Mouse (Mus musculus): Measurements from ENCODE around the gene Sac3d1. TPM values are rescaled to one million over a fixed set of nuclear protein-coding genes. Genes with fewer than 3 reads are reported as not detected.
A peak's percentile ranks its signal among the peaks of the same experiment; 100 is the strongest.
"Not testable (repeated sequence)": the region's sequence is repeated elsewhere in the genome, so short reads cannot be mapped to it uniquely, and the experiment has no call there.

The Sac3d1 gene
- 10 to 100 TPM; 18.6 TPM for total RNA-seq (2021)
- long read RNA-seq, experiment 1, transcript Sac3d1-201 (2 exons, 1,442 nt) = major isoform, 53 of 55 reads
- long read RNA-seq, experiment 1, partial matches to known transcripts = 0 of 55 reads
- long read RNA-seq, experiment 1, other reads (novel, unspliced or antisense) = 2 of 55 reads
- long read RNA-seq, experiment 2, transcript Sac3d1-201 (2 exons, 1,442 nt) = major isoform, 42 of 44 reads
- long read RNA-seq, experiment 2, partial matches to known transcripts = 0 of 44 reads
- long read RNA-seq, experiment 2, other reads (novel, unspliced or antisense) = 2 of 44 reads

DNA sequence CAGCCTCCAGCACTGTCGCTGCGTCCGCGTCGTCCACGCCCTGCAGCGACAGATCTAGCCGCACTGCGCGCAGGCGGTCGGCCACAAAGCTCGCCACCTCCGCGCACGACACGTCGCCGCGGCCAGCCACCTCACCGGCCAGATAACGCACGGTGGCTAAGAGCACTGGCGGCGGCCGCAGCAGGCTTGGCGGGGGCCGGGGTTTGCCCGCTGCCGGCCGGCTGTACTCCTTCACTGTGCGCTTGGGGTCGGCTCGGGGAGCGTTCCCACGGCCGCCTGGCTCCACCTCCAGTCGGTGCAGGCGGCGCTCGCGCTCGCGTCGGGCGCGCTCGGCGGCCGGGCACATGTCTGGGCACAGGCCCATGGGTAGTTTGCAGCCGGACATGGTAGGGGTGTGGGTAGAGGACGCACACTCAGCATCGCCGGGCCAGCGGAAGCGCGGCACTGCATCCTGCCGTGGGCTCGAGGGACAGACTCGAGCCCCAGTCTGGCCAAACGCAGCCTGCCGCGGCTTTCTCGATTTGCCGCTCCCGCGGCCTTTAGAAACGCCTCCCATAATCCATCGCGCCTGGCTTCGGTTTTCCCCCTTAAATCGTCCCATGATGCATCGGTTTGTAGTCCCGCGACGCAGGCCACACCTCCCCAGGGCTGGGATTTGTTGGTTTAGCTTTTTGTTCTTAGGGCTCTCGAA, at the start of gene Sac3d1:
Gene Sac3d1, minus strand, starts transcription at position 665 of the 691 bp plus-strand sequence.
- peak; percentile 62 to 72 for DNase-seq (ENCODE audit: low spot score in 2 of 2)

DNA sequence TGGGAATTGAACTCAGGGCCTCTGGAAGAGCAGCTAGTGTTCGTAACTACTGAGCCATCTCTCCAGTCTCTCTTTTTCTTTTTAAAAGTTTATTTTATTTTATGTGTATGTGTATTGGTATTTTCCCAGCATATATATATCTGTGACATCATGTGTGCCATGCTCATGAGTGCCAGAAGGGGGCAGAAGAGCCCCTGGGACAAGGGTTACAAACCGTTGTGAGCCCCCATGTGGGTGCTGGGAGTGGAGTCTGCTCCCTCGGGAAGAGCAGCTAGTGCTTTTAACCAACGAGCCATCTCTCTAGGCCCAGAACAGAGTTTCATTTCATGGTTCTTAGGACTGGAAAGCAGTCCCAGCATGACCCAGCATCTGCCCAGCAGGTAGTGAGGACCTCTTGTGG, 48.3 kb upstream of the Sac3d1 start:
- no peak for DNase-seq (ENCODE audit: low spot score in 2 of 2)

DNA sequence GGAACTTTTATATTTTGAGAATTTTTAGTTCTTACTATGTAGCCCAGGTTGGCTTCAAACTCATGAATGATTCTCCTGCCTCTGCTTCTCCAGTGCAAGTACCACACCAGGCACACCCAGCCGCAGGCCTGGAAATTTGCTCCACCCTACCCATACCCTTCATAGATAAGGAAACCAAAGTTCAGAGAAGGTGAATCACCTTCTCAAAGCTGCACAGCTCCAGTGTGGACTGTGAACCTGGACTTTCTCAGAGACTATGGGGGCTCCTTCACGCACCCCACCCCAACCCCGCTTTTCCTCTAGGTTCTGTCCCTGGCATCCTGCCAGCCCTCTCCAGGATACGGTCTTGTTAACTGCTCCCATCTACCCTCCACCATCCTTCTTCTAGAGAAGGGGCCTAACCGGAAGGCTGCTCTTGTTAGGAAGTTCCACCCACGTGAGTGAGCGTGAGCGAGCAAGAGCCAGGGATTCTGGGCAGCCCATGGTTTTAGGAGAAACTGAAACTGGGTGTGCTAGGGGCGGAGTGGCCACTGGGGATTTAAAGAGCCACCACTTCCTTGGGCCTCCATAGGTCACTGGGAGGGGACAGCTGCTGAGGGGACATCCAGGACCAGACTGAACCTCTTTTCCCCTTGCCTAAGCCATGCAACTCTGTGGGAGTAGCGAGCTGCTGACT, 45.6 kb upstream of the Sac3d1 start:
- DNase-seq (ENCODE audit: low spot score in 2 of 2) = no peak

DNA sequence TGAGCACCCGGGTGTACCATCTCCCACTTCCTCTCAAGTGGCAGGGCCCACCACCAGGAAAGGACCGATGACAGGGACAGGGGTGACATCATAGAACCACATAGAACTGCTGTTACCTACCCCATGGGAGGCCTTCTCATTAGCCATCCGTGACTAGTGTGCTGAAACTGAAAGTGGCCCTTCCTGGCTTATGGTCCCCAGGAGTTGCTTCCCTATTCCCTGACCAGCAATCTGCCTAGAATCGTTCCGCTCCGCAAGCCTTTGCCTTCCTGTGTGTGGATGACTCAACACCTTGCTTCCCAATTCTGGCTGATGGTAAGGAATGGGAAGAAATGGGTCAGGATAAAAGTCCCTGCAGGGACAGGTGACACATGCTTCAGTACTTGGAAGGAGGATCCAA, 38.8 kb upstream of the Sac3d1 start:
- no peak for DNase-seq (ENCODE audit: low spot score in 2 of 2)

DNA sequence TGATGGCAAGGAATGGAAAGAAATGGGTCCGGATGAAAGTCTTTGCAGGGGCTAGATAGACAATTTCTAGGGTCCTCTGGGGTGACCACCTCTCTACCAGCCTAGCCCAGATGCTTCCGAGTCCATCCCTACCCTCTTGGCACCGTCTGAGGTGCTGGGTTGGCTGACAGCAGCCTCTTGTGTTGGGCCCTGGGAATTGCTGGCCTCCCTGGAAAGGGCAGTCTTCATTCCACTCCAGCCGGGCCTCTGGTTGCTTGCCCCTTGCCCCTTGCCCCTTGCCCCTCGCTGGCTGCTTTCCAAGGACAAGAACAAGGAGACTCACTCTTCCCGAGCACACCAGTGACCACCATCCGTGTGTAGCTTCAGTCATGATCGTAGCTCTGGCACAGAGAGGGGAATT, 37.9 kb upstream of the Sac3d1 start:
- DNase-seq (ENCODE audit: low spot score in 2 of 2) = no peak

DNA sequence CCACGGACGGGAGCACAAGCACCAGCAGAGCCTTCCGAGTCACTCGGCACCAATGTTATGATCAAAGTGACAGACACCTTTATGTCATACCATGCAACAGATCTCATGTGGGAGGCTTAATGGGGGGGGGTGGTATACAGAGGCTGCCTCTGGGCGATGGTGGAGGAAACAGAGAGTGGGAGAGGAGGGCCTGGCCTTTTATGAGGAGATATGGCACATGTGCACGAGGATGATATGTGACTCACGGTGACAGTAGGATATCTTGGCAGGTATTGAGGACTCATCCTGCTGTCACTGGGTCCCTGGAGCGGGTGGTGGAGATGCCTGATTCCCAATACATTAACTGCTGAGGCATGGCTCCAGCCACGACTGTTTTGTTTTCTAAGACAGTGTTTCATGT, 36.7 kb upstream of the Sac3d1 start:
- no peak for DNase-seq (ENCODE audit: low spot score in 2 of 2)

DNA sequence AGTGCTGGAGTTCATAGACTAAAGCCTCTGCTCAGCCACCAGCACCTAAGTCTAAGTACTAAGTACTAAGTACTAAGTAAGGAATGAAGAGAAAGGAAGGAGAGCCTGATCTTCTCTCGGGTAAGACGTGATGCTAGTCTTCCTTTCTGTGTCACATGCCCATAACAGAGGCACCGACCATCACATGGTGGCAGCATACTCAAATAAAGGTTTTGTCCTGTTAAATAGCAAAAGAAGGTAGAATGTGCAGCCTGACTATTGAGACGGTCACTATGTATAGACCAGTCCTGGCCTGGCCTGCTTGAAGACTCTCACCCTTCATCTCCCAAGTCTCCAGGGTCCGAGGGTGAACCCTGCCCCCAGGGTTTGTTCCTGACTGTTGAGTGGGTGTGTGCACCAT, 26.4 kb upstream of the Sac3d1 start:
- DNase-seq (ENCODE audit: low spot score in 2 of 2) = no peak

DNA sequence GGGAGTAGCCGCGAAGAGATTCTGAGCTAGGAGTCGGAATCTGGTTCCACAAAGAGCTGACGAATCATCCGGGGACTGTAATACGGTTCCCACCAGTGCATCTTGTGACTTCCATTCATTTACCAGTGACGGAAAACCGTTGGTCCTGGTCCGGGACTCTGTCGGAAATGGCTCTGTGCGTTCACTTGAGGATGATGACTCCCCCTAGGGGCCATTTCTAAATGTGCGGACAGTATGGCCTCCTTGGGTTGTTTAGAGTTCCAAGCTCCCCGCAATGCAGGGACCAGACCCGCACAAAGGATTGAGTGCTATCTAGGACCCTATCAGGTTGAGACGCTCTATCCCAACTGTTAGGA, 22.9 kb upstream of the Sac3d1 start, which contains the start of gene Arl2:
Gene Arl2, minus strand, starts transcription at position 155 of the 356 bp plus-strand sequence.
- peak; percentile 52 to 59 for DNase-seq (ENCODE audit: low spot score in 2 of 2)

DNA sequence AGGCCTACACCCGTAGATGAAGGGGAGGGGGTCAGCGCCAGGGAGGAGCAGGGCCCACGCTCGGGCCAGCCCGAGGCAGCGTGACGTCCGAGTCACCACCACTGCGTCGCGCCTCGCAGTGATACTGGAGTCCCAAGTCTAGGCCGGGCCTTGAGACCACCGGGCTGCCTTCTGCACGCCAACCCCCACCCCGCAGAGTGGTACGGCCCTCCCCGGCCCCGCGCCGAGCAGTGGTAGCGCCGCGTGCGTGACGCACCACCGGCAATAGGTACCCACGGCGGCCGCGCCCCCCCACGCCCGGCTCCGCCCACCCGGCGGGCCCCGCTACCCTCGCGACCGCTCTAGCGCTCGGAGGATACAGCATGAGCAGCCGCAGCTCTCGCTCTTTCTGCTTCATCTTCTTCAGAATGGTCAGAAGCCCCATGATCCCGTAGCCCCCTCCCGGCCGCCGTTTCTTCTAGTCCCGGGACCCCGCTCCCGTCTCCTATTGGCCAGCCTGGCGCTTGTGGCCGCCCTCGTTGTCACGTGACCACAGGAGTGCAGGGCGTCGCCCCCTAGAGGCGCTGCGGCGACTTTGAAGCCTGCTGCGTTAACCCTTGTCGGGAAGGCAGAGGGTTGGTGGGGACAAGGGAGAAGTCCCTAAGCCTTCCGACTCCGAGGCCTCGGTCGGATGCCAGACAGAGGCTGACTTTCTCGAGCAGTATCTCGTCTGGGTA, 22.4 kb upstream of the Sac3d1 start, which contains the start of gene Batf2:
Gene Batf2, plus strand, starts transcription at position 306 of the 716 bp plus-strand sequence.
- peak; percentile 74 to 87 for DNase-seq (ENCODE audit: low spot score in 2 of 2)

DNA sequence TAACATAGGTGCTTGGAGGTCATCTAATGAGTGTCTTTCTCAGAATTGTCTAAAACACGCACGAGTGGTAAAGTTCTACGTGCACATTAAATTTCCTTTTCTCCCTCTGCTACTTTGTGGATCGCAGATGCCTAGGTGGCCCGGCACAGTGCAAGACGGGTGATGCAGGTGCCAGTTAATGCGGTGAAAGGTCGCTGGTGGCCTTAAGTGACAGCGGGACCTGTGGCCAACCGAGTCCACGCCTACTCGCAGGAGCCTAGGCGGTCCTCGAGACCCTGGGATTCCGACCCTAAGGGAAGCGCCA, 21.9 kb upstream of the Sac3d1 start:
- DNase-seq (ENCODE audit: low spot score in 2 of 2) = peak in 1 of 2 experiments; percentile 28

DNA sequence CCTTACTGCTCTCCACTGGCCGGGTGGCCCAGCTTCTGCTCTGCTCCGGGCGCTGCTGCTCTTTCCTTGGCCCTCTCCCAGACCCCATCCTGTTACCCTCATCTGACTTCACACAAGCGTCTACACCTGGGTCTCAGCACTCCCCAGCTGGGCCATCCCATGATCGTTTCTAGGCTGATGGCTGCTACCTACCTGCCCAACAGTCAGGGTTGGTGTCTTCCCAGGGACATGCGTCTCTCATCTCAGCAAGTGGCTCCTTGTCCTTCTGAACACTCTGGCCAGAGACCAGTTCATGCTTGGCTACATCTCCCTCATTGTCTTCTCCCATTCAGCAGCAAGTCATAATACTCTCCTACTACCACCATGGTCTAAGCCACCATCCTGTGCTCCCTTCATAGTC, 21.3 kb upstream of the Sac3d1 start:
- no peak for DNase-seq (ENCODE audit: low spot score in 2 of 2)

DNA sequence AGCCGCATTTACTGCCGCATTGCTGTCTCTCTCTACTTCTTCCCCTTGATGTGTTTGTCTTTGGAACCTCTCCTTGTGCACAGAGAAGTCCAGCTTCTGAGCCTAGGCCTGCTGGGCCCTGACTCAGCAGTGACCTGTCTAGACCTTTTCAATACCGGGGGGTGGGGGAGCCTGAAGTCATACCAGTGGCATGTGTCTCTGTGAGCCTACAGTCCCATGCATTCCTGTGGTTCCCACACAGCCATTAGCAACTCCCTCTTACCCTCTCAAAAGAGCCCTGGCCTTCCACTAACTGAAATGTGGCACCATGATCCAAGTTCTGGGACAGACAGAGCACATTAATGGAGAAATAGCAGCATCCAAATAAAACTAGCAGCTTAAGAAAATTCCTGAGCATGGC, 17.9 kb upstream of the Sac3d1 start:
- DNase-seq (ENCODE audit: low spot score in 2 of 2) = no peak

DNA sequence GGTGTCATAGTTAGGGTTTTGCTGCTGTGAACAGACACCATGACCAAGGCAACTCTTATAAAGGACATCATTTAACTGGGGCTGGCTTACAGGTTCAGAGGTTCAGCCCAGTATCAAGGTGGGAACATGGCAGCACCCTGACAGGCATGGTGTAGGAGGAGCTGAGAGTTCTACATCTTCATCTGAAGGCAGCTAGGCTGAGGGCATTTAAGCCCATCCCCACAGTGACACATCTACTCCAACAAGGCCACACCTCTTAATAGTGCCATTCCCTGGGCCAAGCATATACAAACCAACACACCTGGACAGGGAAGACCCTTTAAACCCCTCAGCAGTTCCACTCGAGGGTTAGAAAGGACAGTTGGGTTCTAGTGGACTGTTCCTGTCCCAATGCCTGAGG, 14.7 kb upstream of the Sac3d1 start:
- not testable (repeated sequence) for DNase-seq (ENCODE audit: low spot score in 2 of 2)

DNA sequence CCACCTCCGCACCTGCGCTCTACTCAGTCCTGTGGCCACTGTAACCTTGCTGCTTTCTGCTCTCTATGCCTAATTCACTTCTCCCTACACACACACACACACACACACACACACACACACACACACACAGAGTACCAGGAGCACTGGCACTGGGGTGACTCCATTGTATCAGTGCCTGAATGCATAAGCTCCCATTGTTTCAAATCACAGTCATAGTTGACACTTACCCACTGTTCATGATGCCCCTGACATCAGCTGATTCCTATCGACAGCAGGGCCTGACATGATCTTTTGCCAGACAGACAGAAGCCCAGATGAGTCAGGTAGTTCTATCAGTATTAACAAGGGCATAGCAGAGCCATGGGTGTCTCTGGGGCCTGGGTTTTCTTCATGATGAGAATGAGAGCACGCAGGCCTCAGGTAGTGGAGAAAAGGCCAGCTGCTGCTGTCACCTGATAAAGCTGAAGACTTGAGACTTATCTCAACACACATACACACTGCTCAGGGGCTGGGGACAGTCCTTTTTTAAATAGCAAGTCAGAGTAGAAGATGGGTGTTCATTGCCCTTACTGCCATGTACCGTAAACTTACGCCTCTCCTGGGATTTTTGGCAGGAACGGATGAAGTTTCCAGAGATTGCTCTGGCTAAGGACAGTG, 13.8 kb upstream of the Sac3d1 start:
- no peak for DNase-seq (ENCODE audit: low spot score in 2 of 2)

DNA sequence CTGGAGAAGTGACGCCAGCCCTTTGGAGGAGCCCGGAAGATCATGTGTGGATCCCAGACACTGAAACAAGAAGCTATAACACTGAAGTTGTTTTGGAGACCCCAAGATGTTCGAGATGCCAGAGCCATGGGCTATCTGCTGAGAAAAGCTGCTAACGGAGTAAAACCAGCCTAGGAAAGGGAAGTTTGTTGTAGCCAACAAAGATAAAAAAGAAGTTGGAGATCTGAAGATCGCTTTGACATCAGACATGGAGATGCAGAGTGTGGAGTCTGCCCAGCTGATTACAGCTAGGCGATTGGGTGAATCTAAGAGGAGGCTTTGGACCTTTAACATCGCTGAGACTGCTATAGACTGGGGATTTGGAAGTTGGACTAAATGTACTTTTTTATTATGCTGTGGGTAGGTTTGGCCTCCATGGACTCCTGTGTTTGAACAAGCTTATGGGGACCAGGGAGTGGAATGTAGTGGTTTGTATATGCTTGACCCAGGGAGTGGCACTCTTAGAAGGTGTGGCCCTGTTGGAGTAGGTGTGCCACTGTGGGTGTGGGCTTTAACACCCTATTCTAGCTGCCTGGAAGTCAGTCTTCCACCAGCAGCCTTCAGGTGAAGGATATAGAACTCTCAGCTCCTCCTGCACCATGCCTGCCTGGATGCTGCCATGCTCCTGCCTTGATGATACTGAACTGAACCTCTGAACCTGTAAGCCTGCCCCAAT, 12.1 kb upstream of the Sac3d1 start:
- DNase-seq (ENCODE audit: low spot score in 2 of 2) = not testable (repeated sequence)

DNA sequence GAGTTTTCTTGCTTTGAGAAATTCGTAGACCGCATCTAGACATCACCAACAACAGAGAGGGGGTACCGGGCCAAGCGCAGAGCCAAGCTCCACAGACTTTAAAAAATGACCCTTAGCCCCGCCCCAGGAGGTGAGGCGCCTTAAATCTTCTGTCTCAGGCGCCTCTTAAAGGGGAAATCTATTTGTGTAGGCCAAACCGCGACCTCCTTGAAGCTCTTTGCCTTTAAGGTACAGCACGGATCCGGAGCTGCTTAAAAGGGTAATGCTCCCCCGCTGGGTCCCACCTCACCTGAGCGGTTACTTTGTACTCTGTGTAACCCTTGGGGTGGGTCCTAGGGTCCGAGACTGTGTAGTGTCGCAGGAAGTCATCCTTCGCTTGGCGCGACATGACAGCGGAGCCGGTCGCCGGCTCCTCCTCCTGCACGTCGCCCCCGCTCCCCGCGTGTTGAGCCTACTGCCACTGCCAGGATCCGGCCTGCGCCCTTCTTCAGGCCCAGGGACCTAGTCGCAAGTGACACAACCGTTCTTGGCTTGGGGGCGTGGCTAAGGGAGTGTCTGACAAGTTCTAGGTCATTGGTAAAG, 9.4 kb upstream of the Sac3d1 start, which contains the start of gene Snx15:
Gene Snx15, minus strand, starts transcription at position 545 of the 582 bp plus-strand sequence.
- DNase-seq (ENCODE audit: low spot score in 2 of 2) = peak; percentile 70 to 92

DNA sequence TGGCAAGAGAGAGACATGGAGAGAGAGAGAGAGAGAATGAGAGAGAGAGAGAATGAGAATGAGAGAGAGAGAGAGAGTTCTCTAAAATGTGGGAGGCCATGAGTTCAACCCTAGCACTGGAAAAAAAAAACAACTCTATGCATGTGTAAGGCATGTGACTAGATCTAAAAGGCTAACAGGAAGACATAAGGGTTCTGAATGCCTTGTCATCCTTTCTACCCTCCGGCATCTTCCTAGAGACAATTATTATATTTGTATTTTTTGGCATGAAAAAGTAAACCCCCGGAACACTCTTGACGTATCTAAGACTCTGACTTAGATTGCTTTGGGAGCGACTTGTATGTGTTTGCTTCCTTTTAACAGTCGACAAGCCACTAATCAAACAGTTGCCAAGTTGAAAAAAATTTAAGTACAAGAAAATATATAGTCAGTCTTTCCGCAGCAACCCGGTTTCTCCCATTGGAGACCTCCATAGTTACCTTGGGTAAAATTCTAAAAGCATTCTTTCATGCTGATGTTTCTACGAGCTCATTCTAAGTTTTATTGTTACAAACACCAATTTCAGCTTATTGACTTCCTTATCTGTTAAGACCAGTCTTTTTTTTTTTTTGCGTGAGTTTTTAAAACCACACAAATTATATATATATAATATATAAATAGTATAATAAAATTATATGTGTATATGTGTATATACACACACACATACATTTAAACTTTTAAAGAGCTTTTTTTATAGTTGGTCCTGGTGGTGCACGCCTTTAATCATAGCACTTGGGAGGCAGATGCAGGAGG, 8.5 kb upstream of the Sac3d1 start:
- no peak for DNase-seq (ENCODE audit: low spot score in 2 of 2)

DNA sequence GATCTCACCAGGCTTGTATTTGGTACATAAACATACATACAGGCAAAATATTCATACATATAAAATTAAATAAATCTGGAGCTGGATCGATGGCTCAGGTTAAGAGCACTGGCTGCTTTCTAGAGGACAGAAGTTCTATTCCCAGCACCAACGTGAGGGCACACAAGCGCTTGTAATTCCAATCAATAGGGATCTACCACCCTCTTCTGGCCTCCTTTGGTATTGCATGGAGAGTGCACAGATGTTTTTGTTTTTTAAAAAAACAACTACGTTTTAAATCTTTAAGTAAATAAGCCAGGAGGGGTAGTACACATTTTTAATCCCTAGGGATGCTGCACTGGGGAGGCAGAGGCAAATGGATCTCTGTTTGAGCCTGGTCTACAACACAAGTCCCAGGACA, 7.8 kb upstream of the Sac3d1 start:
- no peak for DNase-seq (ENCODE audit: low spot score in 2 of 2)

DNA sequence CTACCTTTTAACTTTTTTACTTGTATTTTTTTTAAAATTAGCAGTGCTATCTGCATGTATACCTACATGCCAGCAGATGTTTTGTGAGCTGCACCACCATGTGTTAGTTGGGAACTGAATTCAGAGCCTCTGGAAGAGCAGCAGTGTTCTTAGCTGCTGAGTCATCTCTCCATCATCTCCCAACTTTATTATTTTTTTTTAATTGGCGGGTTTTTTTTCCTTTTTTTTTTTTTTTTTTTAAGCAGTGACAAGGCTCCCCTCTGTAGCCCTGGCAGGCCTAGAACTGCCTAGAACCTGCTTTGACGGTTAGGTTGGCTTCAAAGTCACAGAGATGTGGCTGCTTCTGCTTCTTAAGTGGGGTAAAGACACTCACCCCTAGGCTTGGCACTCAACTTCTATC, 6.4 kb upstream of the Sac3d1 start:
- no peak for DNase-seq (ENCODE audit: low spot score in 2 of 2)
